Mouse (Mus musculus) heart, adult 2 months (tissue): ENCODE data around the gene Nckap5.

Experiments used
- CTCF ChIP-seq: fragments of 200-600 bp; IDR thresholded peaks from 2 replicates; pipeline ENCODE4 v1.8.1; 2022; ENCODE audit warnings: antibody characterized with exemption, mild to moderate bottlenecking, moderate library complexity
- EP300 ChIP-seq: fragments of 200-500 bp; IDR thresholded peaks from 2 replicates; pipeline ENCODE4 v1.6.1; 2011; ENCODE audit warnings: low read depth, low read length, control low read depth; ENCODE audit not compliant: insufficient read depth
- POLR2A ChIP-seq: fragments of 200-500 bp; IDR thresholded peaks from 2 replicates; pipeline ENCODE4 v1.6.1; 2011; ENCODE audit warnings: mild to moderate bottlenecking, low read depth, low read length, control low read depth; ENCODE audit not compliant: insufficient read depth

DNA sequence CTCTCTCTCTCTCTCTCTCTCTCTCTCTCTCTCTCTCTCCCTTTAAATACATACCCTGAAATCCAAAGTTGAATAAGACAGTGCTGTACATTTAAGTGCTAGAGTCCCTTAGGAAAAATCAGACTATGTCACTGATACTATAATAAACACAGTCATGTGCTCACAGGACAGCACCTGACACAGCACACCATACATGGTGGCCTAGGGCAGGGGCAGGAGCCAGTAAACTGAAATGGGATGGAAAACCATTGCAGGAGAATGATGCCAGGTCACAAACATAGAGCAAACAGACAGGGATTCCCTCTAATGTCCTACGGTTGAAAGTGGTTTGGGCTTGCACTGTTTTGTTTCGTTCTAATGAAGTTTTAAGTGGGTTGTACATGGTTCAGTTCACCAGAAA, 70.2 kb downstream of the Nckap5 start:
- TF ChIP-seq CTCF (no peak), POLR2A (no peak), EP300 (no peak)
